Mouse (Mus musculus): Measurements from ENCODE around the gene Fez2.

DNA sequence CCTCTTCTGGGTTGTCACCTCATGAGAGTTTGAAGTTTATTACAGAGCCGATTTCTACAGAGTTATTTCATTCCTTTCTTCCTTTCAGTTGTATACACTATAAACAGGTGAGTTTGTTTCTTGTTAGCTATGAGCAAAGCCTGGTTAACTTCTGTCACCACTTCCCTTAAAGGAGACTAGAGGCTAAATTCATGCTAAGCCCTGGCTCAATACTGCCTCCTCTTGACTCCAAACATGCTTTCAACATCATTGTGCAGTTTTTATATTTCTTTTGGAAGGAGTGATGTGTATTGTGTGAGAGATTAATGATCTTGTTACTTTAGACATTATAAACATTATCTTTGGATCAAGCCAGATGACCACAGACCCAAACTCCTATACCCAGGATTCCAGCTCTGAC, 47.5 kb downstream of the Fez2 start:
- no peak for TF ChIP-seq POLR2A (IDR thresholded peaks at IDR 0.05; ENCODE audit: control insufficient read depth, extremely low read depth, insufficient read depth, low read length, poor library complexity)
- TF ChIP-seq CTCF (IDR thresholded peaks at IDR 0.05; ENCODE audit: borderline replicate concordance, control insufficient read depth, extremely low read depth, insufficient read depth, low read length, poor library complexity), result no peak

All from thymus, adult 2 months (tissue).